Mouse (Mus musculus) heart, embryonic 13.5 days (tissue): ENCODE measurements around the gene Atp6v1b1. TPM values are rescaled to one million over a fixed set of nuclear protein-coding genes. Genes with fewer than 3 reads are reported as not detected.
A peak's percentile ranks its signal among the peaks of the same experiment; 100 is the strongest.

Source experiments
- ATAC-seq: fragments of 200-750 bp; cut with Nextera tagmentation; 2 replicates; pipeline ENCODE4 v1.8.0; 2017; ENCODE audit warnings: moderate TSS enrichment; ENCODE audit not compliant: insufficient number of reproducible peaks, low FRiP score, low TSS enrichment; ENCODE audit errors: extremely low read depth
- H3K27ac ChIP-seq: fragments of 300-500 bp; sonication (generic); replicated peaks from 2 replicates; pipeline ENCODE4 v1.5.1; 2015; ENCODE audit warnings: moderate library complexity, mild to moderate bottlenecking, inconsistent platforms
- H3K27me3 ChIP-seq: fragments of 300-500 bp; sonication (generic); replicated peaks from 2 replicates; pipeline ENCODE4 v1.6.1; 2015; ENCODE audit warnings: mild to moderate bottlenecking, inconsistent platforms
- H3K36me3 ChIP-seq: fragments of 300-500 bp; sonication (generic); 2 replicates; pipeline ENCODE4 v1.6.1; 2015; ENCODE audit warnings: mild to moderate bottlenecking, inconsistent platforms
- H3K4me1 ChIP-seq: fragments of 300-500 bp; sonication (generic); 2 replicates; pipeline ENCODE4 v1.6.1; 2015; ENCODE audit warnings: inconsistent platforms
- H3K4me2 ChIP-seq: fragments of 300-500 bp; sonication (generic); 2 replicates; pipeline ENCODE4 v1.6.1; 2015; ENCODE audit warnings: inconsistent platforms, mild to moderate bottlenecking, moderate library complexity
- H3K4me3 ChIP-seq: fragments of 300-500 bp; sonication (generic); 2 replicates; pipeline ENCODE4 v1.5.1; 2015; ENCODE audit warnings: moderate library complexity, mild to moderate bottlenecking, inconsistent platforms
- H3K9ac ChIP-seq: fragments of 300-500 bp; sonication (generic); 2 replicates; pipeline ENCODE4 v1.6.1; 2015; ENCODE audit warnings: inconsistent platforms, mild to moderate bottlenecking, moderate library complexity
- H3K9me3 ChIP-seq: fragments of 300-500 bp; sonication (generic); 2 replicates; pipeline ENCODE4 v1.6.1; 2016; ENCODE audit warnings: inconsistent platforms
- WGBS: fragments of 180-500 bp; shearing (Covaris S2); methylation state at CpG from one replicate; pipeline ENCODE4 v1.1.7; 2015; ENCODE audit warnings: mixed read lengths; 5-methylcytosine and 5-hydroxymethylcytosine counted together
- polyA plus RNA-seq: library from polyadenylated mRNA; unstranded; fragments of >200 nt; fragmentation: Nextera tagmentation; extraction: Ambion mirVana; gene quantifications from 2 replicates; pipeline ENCODE4 v1.2.1, GENCODE M21; 2015

The Atp6v1b1 gene
- not detected in 2 replicates for polyA plus RNA-seq

GRCm38 (mm10) chr6:83742761-83743160 lies at the start of gene Atp6v1b1:
Gene Atp6v1b1, plus strand, starts transcription at chr6:83742990.
- Histone ChIP-seq H3K4me3 (no peak within 1 kb of the TSS), H3K36me3 (no peaks in the 10 kb centered on the region), H3K27ac (no peak within 1 kb of the TSS), H3K4me1 (no peaks in the 10 kb centered on the region), H3K9me3 (no peaks in the 10 kb centered on the region), H3K4me2 (no peak within 1 kb of the TSS), H3K9ac (no peak within 1 kb of the TSS), H3K27me3 (peaks cover 78% of the 10 kb centered on the region)
- 48% methylated on average over 5 of the region's 5 CpGs for WGBS
- no peak for ATAC-seq

- Histone ChIP-seq H3K27ac (no peak overlapping the region), H3K36me3 (no peaks in the 10 kb centered on the region), H3K4me2 (no peak overlapping the region), H3K9me3 (no peaks in the 10 kb centered on the region), H3K4me3 (no peak overlapping the region), H3K27me3 (peaks cover 97% of the 10 kb centered on the region), H3K4me1 (0 out of 2 replicates have a peak, but pooled peaks cover 8% of the 10 kb centered on the region), H3K9ac (no peak overlapping the region)
- ATAC-seq: no peak
- WGBS: 1% methylated on average over 9 of the region's 9 CpGs
Measured at GRCm38 (mm10) chr6:83693835-83694234, 49.0 kb upstream of the Atp6v1b1 start.

GRCm38 (mm10) chr6:83695731-83696130 lies 47.1 kb upstream of the Atp6v1b1 start:
- ATAC-seq: no peak
- no peak overlapping the region for H3K4me3 ChIP-seq
- no peaks in the 10 kb centered on the region for H3K36me3 ChIP-seq
- 0 out of 2 replicates have a peak, but pooled peaks cover 8% of the 10 kb centered on the region for H3K4me1 ChIP-seq
- no peak overlapping the region for H3K4me2 ChIP-seq
- no peaks in the 10 kb centered on the region for H3K9me3 ChIP-seq
- no peak overlapping the region for H3K9ac ChIP-seq
- 4% methylated on average over 3 of the region's 3 CpGs for WGBS
- H3K27ac ChIP-seq: no peak overlapping the region
- peaks cover 99% of the 10 kb centered on the region for H3K27me3 ChIP-seq

- H3K4me1 ChIP-seq: 0 out of 2 replicates have a peak, but pooled peaks cover 8% of the 10 kb centered on the region
- no peak overlapping the region for H3K27ac ChIP-seq
- no peaks in the 10 kb centered on the region for H3K36me3 ChIP-seq
- peaks cover 99% of the 10 kb centered on the region for H3K27me3 ChIP-seq
- no peak overlapping the region for H3K4me3 ChIP-seq
- 1% methylated on average over 7 of the region's 7 CpGs for WGBS
- no peak overlapping the region for H3K9ac ChIP-seq
- no peaks in the 10 kb centered on the region for H3K9me3 ChIP-seq
- no peak overlapping the region for H3K4me2 ChIP-seq
- ATAC-seq: no peak
Measured at GRCm38 (mm10) chr6:83696684-83697083, 46.1 kb upstream of the Atp6v1b1 start.

- Histone ChIP-seq H3K9me3 (no peaks in the 10 kb centered on the region), H3K4me3 (no peak overlapping the region), H3K4me1 (peaks cover 14% of the 10 kb centered on the region), H3K4me2 (no peak overlapping the region), H3K27me3 (peaks cover 96% of the 10 kb centered on the region), H3K27ac (no peak overlapping the region), H3K36me3 (no peaks in the 10 kb centered on the region), H3K9ac (no peak overlapping the region)
- no peak for ATAC-seq
- WGBS: 3% methylated on average over 8 of the region's 8 CpGs
Measured at GRCm38 (mm10) chr6:83697932-83698331, 44.9 kb upstream of the Atp6v1b1 start.

- H3K36me3 ChIP-seq: no peaks in the 10 kb centered on the region
- H3K4me1 ChIP-seq: peaks cover 7% of the 10 kb centered on the region
- no peaks in the 10 kb centered on the region for H3K9me3 ChIP-seq
- H3K4me2 ChIP-seq: no peak overlapping the region
- 3% methylated on average over 5 of the region's 5 CpGs for WGBS
- no peak for ATAC-seq
- peaks cover 96% of the 10 kb centered on the region for H3K27me3 ChIP-seq
- H3K9ac ChIP-seq: no peak overlapping the region
- no peak overlapping the region for H3K27ac ChIP-seq
- no peak overlapping the region for H3K4me3 ChIP-seq
Measured at GRCm38 (mm10) chr6:83699971-83700370, 42.8 kb upstream of the Atp6v1b1 start.

- H3K36me3 ChIP-seq: no peaks in the 10 kb centered on the region
- no peaks in the 10 kb centered on the region for H3K9me3 ChIP-seq
- no peak for ATAC-seq
- no peak overlapping the region for H3K9ac ChIP-seq
- H3K4me3 ChIP-seq: no peak overlapping the region
- WGBS: under 1% methylated on average over 11 of the region's 11 CpGs
- no peak overlapping the region for H3K4me2 ChIP-seq
- H3K27ac ChIP-seq: no peak overlapping the region
- peaks cover 96% of the 10 kb centered on the region for H3K27me3 ChIP-seq
- H3K4me1 ChIP-seq: peaks cover 7% of the 10 kb centered on the region
Measured at GRCm38 (mm10) chr6:83701001-83701400, 41.8 kb upstream of the Atp6v1b1 start.

- peak overlapping the region; percentile 41 for H3K4me2 ChIP-seq
- no peak overlapping the region for H3K27ac ChIP-seq
- H3K4me3 ChIP-seq: peak overlapping the region; percentile 23
- H3K9me3 ChIP-seq: no peaks in the 10 kb centered on the region
- H3K9ac ChIP-seq: no peak overlapping the region
- 1% methylated on average over 53 of the region's 53 CpGs for WGBS
- H3K4me1 ChIP-seq: peaks cover 7% of the 10 kb centered on the region
- peaks cover 96% of the 10 kb centered on the region for H3K27me3 ChIP-seq
- ATAC-seq: no peak
- H3K36me3 ChIP-seq: no peaks in the 10 kb centered on the region
Measured at GRCm38 (mm10) chr6:83702146-83702999, 40.4 kb upstream of the Atp6v1b1 start.

- Histone ChIP-seq H3K27ac (no peak overlapping the region), H3K4me2 (no peak overlapping the region), H3K9me3 (no peaks in the 10 kb centered on the region), H3K4me3 (no peak overlapping the region), H3K36me3 (no peaks in the 10 kb centered on the region), H3K27me3 (peaks cover 96% of the 10 kb centered on the region), H3K4me1 (peaks cover 7% of the 10 kb centered on the region), H3K9ac (no peak overlapping the region)
- ATAC-seq: no peak
- WGBS: under 1% methylated on average over 27 of the region's 27 CpGs
Measured at GRCm38 (mm10) chr6:83703000-83703721, 39.6 kb upstream of the Atp6v1b1 start.

- Histone ChIP-seq H3K36me3 (no peaks in the 10 kb centered on the region), H3K4me2 (no peak overlapping the region), H3K27me3 (peaks cover 96% of the 10 kb centered on the region), H3K9me3 (no peaks in the 10 kb centered on the region), H3K27ac (no peak overlapping the region), H3K9ac (no peak overlapping the region), H3K4me1 (peaks cover 7% of the 10 kb centered on the region), H3K4me3 (no peak overlapping the region)
- ATAC-seq: no peak
- 2% methylated on average over 10 of the region's 10 CpGs for WGBS
Measured at GRCm38 (mm10) chr6:83703722-83704078, 39.1 kb upstream of the Atp6v1b1 start.

- WGBS: 10% methylated on average over 1 of the region's 1 CpGs
- Histone ChIP-seq H3K9ac (no peak overlapping the region), H3K36me3 (no peaks in the 10 kb centered on the region), H3K4me1 (peaks cover 7% of the 10 kb centered on the region), H3K4me3 (no peak overlapping the region), H3K27ac (no peak overlapping the region), H3K4me2 (no peak overlapping the region), H3K27me3 (peaks cover 96% of the 10 kb centered on the region), H3K9me3 (no peaks in the 10 kb centered on the region)
- ATAC-seq: no peak
Measured at GRCm38 (mm10) chr6:83704294-83704693, 38.5 kb upstream of the Atp6v1b1 start.
